Mouse (Mus musculus) small intestine, adult 10 weeks (tissue): Measurements from ENCODE around the gene Gng13. TPM values are rescaled to one million over a fixed set of nuclear protein-coding genes. Genes with fewer than 3 reads are reported as not detected.

Experiments
- polyA plus RNA-seq: library from polyadenylated mRNA; stranded (reverse); fragments of 350-450 nt; fragmentation: Illumina TruSeq; extraction: RNeasy Lipid Tissue Mini Kit (QIAGEN cat#74804); gene quantifications from one replicate; pipeline ENCODE4 v1.2.3, GENCODE M21; 2014; ENCODE audit warnings: low replicate concordance

Gng13 gene
- not detected for polyA plus RNA-seq

DNA sequence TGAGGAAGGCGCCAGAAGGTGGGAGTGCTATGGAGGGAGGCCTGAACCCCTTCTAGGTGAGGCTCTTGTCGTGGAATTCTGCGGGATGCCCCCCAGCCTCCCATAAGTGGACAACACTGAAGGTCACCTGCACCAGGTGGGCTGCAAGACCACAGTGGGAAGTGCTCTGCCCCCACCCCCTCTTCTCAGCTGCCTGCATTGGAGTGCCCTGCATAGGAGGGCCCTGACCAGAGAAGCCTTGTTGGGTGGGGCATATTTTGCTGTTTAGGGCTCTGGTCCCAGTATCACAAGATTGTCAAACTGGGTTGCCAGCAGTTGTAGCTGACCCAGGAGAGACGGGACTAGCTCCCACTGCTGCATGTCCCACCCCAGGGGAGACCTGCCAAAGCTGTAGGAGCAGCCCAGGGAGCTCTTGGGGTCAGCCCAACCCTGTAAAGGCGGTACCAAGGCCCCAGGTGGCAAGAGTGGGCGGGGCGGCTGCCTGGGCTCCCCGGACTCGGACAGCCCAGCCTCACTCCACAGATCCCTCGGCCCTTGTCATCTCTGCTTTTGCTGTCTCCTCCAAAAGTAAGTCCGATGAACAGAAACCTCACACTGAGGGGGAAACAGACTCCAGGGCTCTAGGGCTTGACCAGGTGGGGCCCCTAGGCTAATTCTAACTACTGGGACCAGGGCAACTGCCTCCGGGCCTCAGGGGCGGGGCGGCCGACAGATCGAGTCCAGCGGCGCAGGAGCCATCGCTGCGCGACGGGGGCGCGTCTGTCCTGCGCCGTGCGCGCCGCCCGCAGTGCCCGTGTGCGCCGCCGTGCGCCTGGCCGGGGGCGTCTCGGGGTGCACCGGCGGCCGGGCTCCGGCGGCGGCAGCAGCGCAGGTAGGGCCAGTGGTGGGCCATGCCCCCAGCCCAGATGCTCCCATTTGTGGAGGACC lies at the start of gene Gng13:
Gene Gng13, plus strand, starts transcription at position 461 of the 927 bp plus-strand sequence.

DNA sequence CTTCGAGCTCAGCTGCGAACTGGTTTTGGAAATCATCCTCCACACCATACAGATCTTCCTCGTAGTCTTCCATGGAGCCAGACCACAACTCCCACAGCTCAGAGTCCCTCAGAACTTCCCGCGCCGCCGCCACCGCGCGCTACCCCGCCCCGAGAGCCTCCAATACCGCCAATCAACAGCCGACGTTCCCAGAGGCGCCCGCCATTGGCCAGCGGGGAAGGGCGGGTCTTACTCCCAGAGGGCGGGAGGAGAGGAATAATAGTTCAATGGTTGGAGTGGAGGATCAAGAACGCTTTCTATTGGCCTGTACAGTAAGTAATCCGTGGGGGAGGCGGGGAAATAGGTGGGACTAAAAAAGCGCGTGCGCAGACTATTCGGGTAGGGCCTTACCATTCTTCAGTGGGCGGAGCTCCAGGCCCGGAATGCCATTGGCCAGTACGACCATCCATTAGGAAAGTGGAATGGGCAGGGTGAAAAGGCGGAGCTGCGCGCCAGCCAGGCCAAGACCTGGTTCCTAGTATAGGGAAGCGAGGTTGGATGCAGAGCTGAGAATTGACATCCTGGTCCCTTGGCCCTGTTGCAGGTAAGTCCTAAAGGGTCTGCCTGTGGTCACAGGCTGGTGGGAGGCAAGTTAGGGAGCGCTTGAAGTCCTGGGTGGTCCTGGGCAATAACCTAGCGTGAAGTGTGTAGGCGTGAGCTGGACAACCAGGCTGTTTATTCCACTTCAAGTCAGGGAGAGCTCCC lies 10.5 kb downstream of the Gng13 start, which contains the start of the genes Chtf18 and Rpusd1:
Gene Chtf18, minus strand, starts transcription at position 155 of the 744 bp plus-strand sequence.
Gene Rpusd1, plus strand, starts transcription at position 406 of the 744 bp plus-strand sequence.

DNA sequence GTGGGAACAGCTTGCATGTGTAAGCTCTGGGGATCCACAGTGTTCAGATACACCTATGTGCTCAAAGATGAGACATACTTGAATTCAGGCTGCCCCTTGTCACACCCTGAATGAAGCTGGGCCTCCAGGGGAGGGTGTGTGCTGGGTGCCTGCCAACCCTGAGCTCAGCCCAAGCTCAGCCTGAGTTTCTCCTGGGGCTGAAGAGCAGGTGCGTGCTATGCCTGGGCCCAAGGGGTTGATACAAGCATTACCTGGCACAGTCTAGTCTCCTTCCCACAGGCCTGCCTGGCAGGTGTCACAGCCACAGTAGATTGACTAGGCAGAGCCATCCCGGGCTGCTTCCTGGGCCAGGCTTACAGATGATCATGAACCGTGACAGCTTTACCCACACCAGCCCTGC lies 18.8 kb downstream of the Gng13 start, which contains the start of gene Mslnl:
Gene Mslnl, plus strand, starts transcription at position 298 of the 400 bp plus-strand sequence.

DNA sequence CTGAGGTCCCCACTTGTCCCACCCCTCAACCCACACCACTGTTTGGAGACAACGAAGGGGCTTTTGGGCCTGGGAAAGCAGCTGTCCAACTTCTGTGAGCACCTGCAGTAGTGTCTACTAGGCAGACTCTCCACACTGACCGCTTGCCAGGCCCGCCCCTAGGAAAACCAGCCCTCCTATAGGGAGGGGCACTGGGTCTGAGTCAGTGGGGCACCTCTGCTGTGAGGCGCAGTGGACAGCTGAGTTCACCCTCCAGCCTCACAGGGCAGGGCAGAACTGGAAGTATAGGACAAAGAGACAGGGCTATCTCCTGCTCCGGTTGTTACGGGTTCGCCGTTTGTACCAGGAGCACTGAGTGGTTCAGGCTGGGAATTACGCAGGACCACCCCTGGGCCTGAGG lies 37.3 kb downstream of the Gng13 start, which contains the start of gene Msln:
Gene Msln, minus strand, starts transcription at position 138 of the 400 bp plus-strand sequence.

Other genes starting within 250 kb of the Gng13 start
- not detected for gene Sstr5, start 219.9 kb upstream of the Gng13 start, polyA plus RNA-seq
- gene Sox8, start 146.5 kb upstream of the Gng13 start, polyA plus RNA-seq = not detected
- gene Lmf1, start 138.1 kb upstream of the Gng13 start, polyA plus RNA-seq = 0.15 TPM
- not detected for gene Chtf18, start 10.2 kb downstream of the Gng13 start, polyA plus RNA-seq
- gene Rpusd1, start 10.5 kb downstream of the Gng13 start, polyA plus RNA-seq = not detected
- gene Mslnl, start 18.9 kb downstream of the Gng13 start, polyA plus RNA-seq = not detected
- gene Msln, start 37.2 kb downstream of the Gng13 start, polyA plus RNA-seq = not detected
- 0.67 TPM for gene Narfl, start 56.6 kb downstream of the Gng13 start, polyA plus RNA-seq
- gene Haghl, start 68.5 kb downstream of the Gng13 start, polyA plus RNA-seq = not detected
- not detected for gene Ccdc78, start 69.4 kb downstream of the Gng13 start, polyA plus RNA-seq
- not detected for gene Fam173a, start 75.7 kb downstream of the Gng13 start, polyA plus RNA-seq
- gene AC134908.4, start 78.5 kb downstream of the Gng13 start, polyA plus RNA-seq = not detected
- not detected for gene Metrn, start 80.0 kb downstream of the Gng13 start, polyA plus RNA-seq
- gene Fbxl16, start 91.9 kb downstream of the Gng13 start, polyA plus RNA-seq = 0.67 TPM
- 0.26 TPM for gene Wdr24, start 106.5 kb downstream of the Gng13 start, polyA plus RNA-seq
- 1.8 TPM for gene Jmjd8, start 111.7 kb downstream of the Gng13 start, polyA plus RNA-seq
- 4.2 TPM for gene Stub1, start 116.2 kb downstream of the Gng13 start, polyA plus RNA-seq
- not detected for gene Rhbdl1, start 120.1 kb downstream of the Gng13 start, polyA plus RNA-seq
- not detected for gene Gm20683, start 124.6 kb downstream of the Gng13 start, polyA plus RNA-seq
- 13.3 TPM for gene Rhot2, start 127.7 kb downstream of the Gng13 start, polyA plus RNA-seq
- gene Wdr90, start 144.3 kb downstream of the Gng13 start, polyA plus RNA-seq = 0.82 TPM
- gene Mcrip2, start 151.6 kb downstream of the Gng13 start, polyA plus RNA-seq = not detected
- gene Mettl26, start 157.9 kb downstream of the Gng13 start, polyA plus RNA-seq = 9.2 TPM
- not detected for gene Wfikkn1, start 163.7 kb downstream of the Gng13 start, polyA plus RNA-seq
- gene Rab40c, start 202.6 kb downstream of the Gng13 start, polyA plus RNA-seq = 0.48 TPM
- 23.5 TPM for gene Pigq, start 227.8 kb downstream of the Gng13 start, polyA plus RNA-seq
- gene Nhlrc4, start 227.8 kb downstream of the Gng13 start, polyA plus RNA-seq = not detected
- not detected for gene A930017K11Rik, start 235.4 kb downstream of the Gng13 start, polyA plus RNA-seq